Comparison of ENCODE assay signal across 8 mouse cellular contexts in genomic region chr15:99644776-99645175, GRCm38 (mm10). TPM values are rescaled to one million over a fixed set of nuclear protein-coding genes. Genes with fewer than 3 reads are reported as not detected.
A peak's percentile ranks its signal among the peaks of the same experiment; 100 is the strongest.
DNase-seq lines count a peak whose midpoint lies in the region; ATAC-seq lines count a peak whose summit lies in the region.

No protein-coding gene starts in this region.

- intact Hi-C loops in left cerebral cortex, postnatal 4 days (cut with DNase I): no loop called here

- WGBS in hindbrain, embryonic 14.5 days: 27% methylated on average over 7 of the region's 7 CpGs

- H3K4me3 ChIP-seq in hindbrain, embryonic 14.5 days (replicated peaks; ENCODE audit: low read length): no peak overlapping the region

- H3K4me1 ChIP-seq in hindbrain, embryonic 14.5 days (replicated peaks; ENCODE audit: control insufficient read depth, insufficient read depth, low read length): peaks cover 53% of the 10 kb centered on the region

- H3K9ac ChIP-seq in hindbrain, embryonic 14.5 days: peak overlapping the region; percentile 1; the same call in 1 of the 2 replicates

- peak overlapping the region; percentile 34 for H3K27ac ChIP-seq in hindbrain, embryonic 14.5 days

- no peaks in the 10 kb centered on the region for H3K27me3 ChIP-seq in hindbrain, embryonic 14.5 days (ENCODE audit: control insufficient read depth, insufficient read depth, low read length)

- DNase-seq in cerebellum, adult 9-10 months: peak; percentile 43
- no peak for DNase-seq in cerebellum, adult 8-10 months
- DNase-seq in left cerebral cortex, postnatal 4 days: peak; percentile 55
- DNase-seq in left cerebral cortex, adult 11 months (ENCODE audit: low spot score): no peak
- no peak for DNase-seq in hindbrain, embryonic 14.5 days (ENCODE audit: low spot score)
- DNase-seq in right cerebral cortex, postnatal 14 days: peak; percentile 50
- DNase-seq in urinary bladder, postnatal 4 days (ENCODE audit: low spot score in 2 of 2): no peak
- DNase-seq in thymus, postnatal 4 days: no peak

- H3K4me2 ChIP-seq in hindbrain, embryonic 14.5 days (replicated peaks): peak overlapping the region; percentile 18; the same call in 1 of the 2 replicates

- no peak for ATAC-seq in hindbrain, embryonic 14.5 days (ENCODE audit: low FRiP score)

- no peaks in the 10 kb centered on the region for H3K9me3 ChIP-seq in hindbrain, embryonic 14.5 days (ENCODE audit: control insufficient read depth, low read length)

- no peaks in the 10 kb centered on the region for H3K36me3 ChIP-seq in hindbrain, embryonic 14.5 days (replicated peaks; ENCODE audit: control insufficient read depth, insufficient read depth)

RNA-seq across cellular contexts. Expression of gene Racgap1, which starts 6.7 kb away (rescaled TPM):
- total RNA-seq in left cerebral cortex, postnatal 4 days (2021): 10 to 100 TPM; 22.0 to 26.1 TPM
- polyA plus RNA-seq in hindbrain, embryonic 14.5 days (2014; fragmentation: Nextera tagmentation; extraction: Ambion mirVana): 44.9 and 51.3 TPM in 2 replicates

RNA-seq across cellular contexts. Expression of gene Asic1, which starts 25.4 kb away (rescaled TPM):
- total RNA-seq in left cerebral cortex, postnatal 4 days (2021): 100 to 1,000 TPM; 101 to 102 TPM
- polyA plus RNA-seq in hindbrain, embryonic 14.5 days (2014; fragmentation: Nextera tagmentation; extraction: Ambion mirVana): 49.7 and 51.7 TPM in 2 replicates

RNA-seq across cellular contexts. Expression of gene Aqp6, which starts 43.6 kb away (rescaled TPM):
- total RNA-seq in left cerebral cortex, postnatal 4 days (2021): not detected
- 0.77 and 1.2 TPM in 2 replicates for polyA plus RNA-seq in hindbrain, embryonic 14.5 days (2014; fragmentation: Nextera tagmentation; extraction: Ambion mirVana)

RNA-seq across cellular contexts. Expression of gene Aqp5, which starts 54.2 kb away (rescaled TPM):
- total RNA-seq in left cerebral cortex, postnatal 4 days (2021): 1 to 10 TPM in 1 of 2 experiments, under 1 TPM in 1; 0.28 to 1.1 TPM
- polyA plus RNA-seq in hindbrain, embryonic 14.5 days (2014; fragmentation: Nextera tagmentation; extraction: Ambion mirVana): 0.42 and 1.4 TPM in 2 replicates

RNA-seq across cellular contexts. Expression of gene Smarcd1, which starts 57.2 kb away (rescaled TPM):
- 100 to 1,000 TPM; 134 to 148 TPM for total RNA-seq in left cerebral cortex, postnatal 4 days (2021)
- polyA plus RNA-seq in hindbrain, embryonic 14.5 days (2014; fragmentation: Nextera tagmentation; extraction: Ambion mirVana): 93.2 and 107 TPM in 2 replicates

Comparison
In these comparisons a context has a peak if more than half of its experiments do, and no peak if none do; other contexts are left out.
1. DNase-seq: peak in cerebellum, adult 9-10 months (single experiment), left cerebral cortex, postnatal 4 days (single experiment) and right cerebral cortex, postnatal 14 days (single experiment); none in cerebellum, adult 8-10 months (single experiment), left cerebral cortex, adult 11 months (single experiment), hindbrain, embryonic 14.5 days (single experiment), urinary bladder, postnatal 4 days (0 of 2) and thymus, postnatal 4 days (single experiment).